9 mouse cellular contexts compared by ENCODE assay signal in genomic region chrX:36534514-36534913, GRCm38 (mm10). TPM values are rescaled to one million over a fixed set of nuclear protein-coding genes. Genes with fewer than 3 reads are reported as not detected.
A peak's percentile ranks its signal among the peaks of the same experiment; 100 is the strongest.
DNase-seq lines count a peak whose midpoint lies in the region; ATAC-seq and TF ChIP-seq lines count a peak whose summit lies in the region.
"Had no signal": no experiment of that assay in that cellular context is flagged by ENCODE, and none has a peak within 500 bp of the region (broad histone marks: within the 10 kb centered on the region; RNA-seq: fewer than 3 reads in every experiment).

No protein-coding gene starts in this region.

- peak; percentile 82 for TF ChIP-seq CTCF in Patski (IDR thresholded peaks at IDR 0.05)

- H3K27me3 ChIP-seq in Patski: peaks cover 37% of the 10 kb centered on the region
- H3K27me3 ChIP-seq: embryonic facial prominence, embryonic 12.5 days had no signal

- in situ Hi-C loops in Patski (cut with MboI; ENCODE audit: low pct_unique_long_range_greater_than_20kb): no loop called here

- CTCF ChIA-PET in Patski (lab: Charles Lee): interaction anchor here (0.9 to 1.5 kb wide), 3 partner anchors 16 to 30 kb away, joined by 3 to 7 read pairs (median 4); no protein-coding TSS in a partner anchor

- POLR2A ChIA-PET in Patski (lab: Charles Lee): no interaction called here

- DNase-seq in 3T3-L1 (ENCODE audit: low read depth, low spot score): peak; percentile 72
- DNase-seq in Patski (ENCODE audit: low read depth, low spot score): no peak
- peak; percentile 81 to 91 for DNase-seq in cerebellum, postnatal 14 days
- peak; percentile 23 for DNase-seq in gastrocnemius, postnatal 25 days
- DNase-seq in layer of hippocampus, adult 18-20 months (ENCODE audit: low spot score in 2 of 2): peak; percentile 62 to 83
- peak; percentile 82 for DNase-seq in lung, postnatal 10 days
- DNase-seq in right cerebral cortex, adult 2 months (ENCODE audit: low spot score in 2 of 2): peak; percentile 76 to 89
- peak; percentile 27 for DNase-seq in urinary bladder, postnatal 10 days (ENCODE audit: low spot score)

- no peak for ATAC-seq in Patski

RNA-seq across cellular contexts. Expression of gene Gm14569, which starts 42.9 kb away (rescaled TPM):
- polyA plus RNA-seq in Patski (2021): not detected
- not detected for total RNA-seq in gastrocnemius, postnatal 25 days (2021)
- total RNA-seq in layer of hippocampus, adult 18-20 months (2021): 1 to 10 TPM; 1.3 to 2.1 TPM
- polyA plus RNA-seq: embryonic facial prominence, embryonic 12.5 days had no signal
